Mouse (Mus musculus) heart, embryonic 14.5 days (tissue): ENCODE data around the gene Mrps5. TPM values are rescaled to one million over a fixed set of nuclear protein-coding genes. Genes with fewer than 3 reads are reported as not detected.

ENCODE experiments used
- ATAC-seq: fragments of 200-750 bp; cut with Nextera tagmentation; 2 replicates; pipeline ENCODE4 v1.8.0; 2017; ENCODE audit warnings: low read depth, moderate TSS enrichment; ENCODE audit not compliant: insufficient number of reproducible peaks, insufficient read depth, low FRiP score
- H3K27ac ChIP-seq, 2 experiments: fragments of 200-500 bp in 1 of 2; fragments of 300-500 bp in 1 of 2; sonication (generic) in 1 of 2; replicated peaks in 1 of 2; 2 replicates each; pipeline ENCODE4 v1.5.1; 2012 to 2014; ENCODE audit warnings: low read depth in 2 of 2, low read length in 2 of 2, control low read depth in 1 of 2, mild to moderate bottlenecking in 1 of 2, mixed read lengths in 1 of 2; ENCODE audit not compliant: control insufficient read depth in 1 of 2, insufficient read depth in 1 of 2
- H3K27me3 ChIP-seq: fragments of 300-500 bp; sonication (generic); 2 replicates; pipeline ENCODE4 v1.6.1; 2014; ENCODE audit warnings: mild to moderate bottlenecking, low read length, control low read depth; ENCODE audit not compliant: control insufficient read depth, insufficient read depth
- H3K36me3 ChIP-seq: fragments of 300-500 bp; sonication (generic); 2 replicates; pipeline ENCODE4 v1.6.1; 2014; ENCODE audit warnings: mild to moderate bottlenecking, control low read depth, low read length, mixed read lengths; ENCODE audit not compliant: control insufficient read depth, insufficient read depth
- H3K4me1 ChIP-seq, 2 experiments: fragments of 200-500 bp in 1 of 2; fragments of 300-500 bp in 1 of 2; sonication (generic) in 1 of 2; 2 replicates each; pipeline ENCODE4 v1.6.1; 2012 to 2014; ENCODE audit warnings: low read length in 2 of 2, control low read depth in 1 of 2, mixed read lengths in 1 of 2; ENCODE audit not compliant: control insufficient read depth in 2 of 2, insufficient read depth in 2 of 2
- H3K4me2 ChIP-seq: fragments of 300-500 bp; sonication (generic); 2 replicates; pipeline ENCODE4 v1.6.1; 2014; ENCODE audit warnings: mild to moderate bottlenecking, low read length
- H3K4me3 ChIP-seq, 2 experiments: fragments of 200-500 bp in 1 of 2; fragments of 300-500 bp in 1 of 2; sonication (generic) in 1 of 2; 2 replicates each; pipeline ENCODE4 v1.5.1; 2012 to 2014; ENCODE audit warnings: low read length in 2 of 2, mild to moderate bottlenecking in 2 of 2, control low read depth in 1 of 2, low read depth in 1 of 2, moderate library complexity in 1 of 2; ENCODE audit not compliant: control insufficient read depth in 1 of 2, insufficient read depth in 1 of 2
- H3K9ac ChIP-seq: fragments of 300-500 bp; sonication (generic); 2 replicates; pipeline ENCODE4 v1.6.1; 2014; ENCODE audit warnings: mild to moderate bottlenecking, low read length
- H3K9me3 ChIP-seq: fragments of 300-500 bp; sonication (generic); 2 replicates; pipeline ENCODE4 v1.6.1; 2016; ENCODE audit warnings: low read length, control low read depth; ENCODE audit not compliant: control insufficient read depth
- WGBS: fragments of 180-500 bp; shearing (Covaris S2); extraction: QIAGEN DNeasy Blood & Tissue Kit; methylation state at CpG from one replicate; pipeline ENCODE4 v1.1.7; 2014; 5-methylcytosine and 5-hydroxymethylcytosine counted together
- polyA plus RNA-seq: library from polyadenylated mRNA; unstranded; fragments of >200 nt; fragmentation: Nextera tagmentation; extraction: Ambion mirVana; gene quantifications from 2 replicates; pipeline ENCODE4 v1.2.1, GENCODE M21; 2014

Gene Mrps5
- polyA plus RNA-seq, 1 experiment from 2014 or later: 132 TPM

GRCm38 (mm10) chr2:127619311-127619710 is 32.3 kb downstream of the Mrps5 start:
- Histone ChIP-seq H3K4me2 (no peak overlapping the region), H3K4me3 (no peak overlapping the region), H3K27ac (no peak overlapping the region), H3K4me1 (no peaks in the 10 kb centered on the region), H3K36me3 (no peaks in the 10 kb centered on the region), H3K9me3 (no peaks in the 10 kb centered on the region), H3K9ac (no peak overlapping the region), H3K27me3 (no peaks in the 10 kb centered on the region; the same call in 1 of the 2 replicates)
- no peak for ATAC-seq
- WGBS: 75% methylated on average over 3 of the region's 3 CpGs

DNA sequence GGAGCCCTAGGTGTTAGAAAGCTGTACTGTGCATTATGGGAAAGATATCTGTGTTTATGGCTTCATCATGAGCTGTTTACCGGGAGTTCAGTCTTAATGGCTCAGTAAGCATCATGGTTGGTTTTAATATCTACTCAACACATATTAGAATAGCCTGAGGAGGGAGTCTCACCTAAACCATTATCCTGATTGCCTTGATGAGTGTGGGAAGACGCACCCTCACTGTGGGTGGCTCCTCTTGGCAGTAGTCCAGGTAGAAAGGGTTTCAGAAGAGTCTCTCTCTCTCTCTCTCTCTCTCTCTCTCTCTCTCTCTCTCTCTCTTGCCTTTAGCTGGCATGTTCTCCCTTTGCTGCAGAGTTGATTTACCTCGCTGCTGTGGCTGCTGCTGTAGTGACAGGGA is 35.0 kb downstream of the Mrps5 start:
- WGBS: 54% methylated on average over 3 of the region's 3 CpGs
- H3K27ac ChIP-seq: no peak overlapping the region
- no peaks in the 10 kb centered on the region; the same call in 1 of the 2 replicates for H3K27me3 ChIP-seq
- no peaks in the 10 kb centered on the region for H3K36me3 ChIP-seq
- H3K4me1 ChIP-seq: no peaks in the 10 kb centered on the region
- H3K4me3 ChIP-seq: no peak overlapping the region
- no peak for ATAC-seq
- H3K4me2 ChIP-seq: no peak overlapping the region
- H3K9ac ChIP-seq: no peak overlapping the region
- no peaks in the 10 kb centered on the region for H3K9me3 ChIP-seq

DNA sequence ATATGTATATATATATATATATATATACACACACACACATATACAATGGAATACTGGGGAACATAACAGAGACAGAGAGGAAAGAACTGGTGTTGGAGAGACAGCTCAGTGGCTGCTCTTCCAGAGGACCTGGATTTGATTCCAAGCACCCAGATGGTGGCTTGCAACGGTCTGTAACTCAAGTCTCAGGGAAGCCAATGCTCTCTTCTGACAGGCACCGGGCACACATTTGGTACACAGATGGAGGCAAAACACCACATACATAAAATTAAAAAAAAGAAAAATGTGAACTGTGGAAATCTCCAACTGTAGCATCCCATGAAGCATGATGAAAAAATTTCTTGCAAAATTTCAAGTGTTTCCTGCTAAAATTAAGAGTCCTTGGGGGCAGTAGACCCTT is 37.8 kb downstream of the Mrps5 start:
- Histone ChIP-seq H3K9me3 (no peaks in the 10 kb centered on the region), H3K4me3 (no peak overlapping the region), H3K4me1 (no peaks in the 10 kb centered on the region), H3K27ac (no peak overlapping the region), H3K9ac (no peak overlapping the region), H3K4me2 (no peak overlapping the region), H3K27me3 (no peaks in the 10 kb centered on the region; the same call in 1 of the 2 replicates), H3K36me3 (no peaks in the 10 kb centered on the region)
- WGBS: 86% methylated on average over 2 of the region's 2 CpGs
- ATAC-seq: no peak

DNA sequence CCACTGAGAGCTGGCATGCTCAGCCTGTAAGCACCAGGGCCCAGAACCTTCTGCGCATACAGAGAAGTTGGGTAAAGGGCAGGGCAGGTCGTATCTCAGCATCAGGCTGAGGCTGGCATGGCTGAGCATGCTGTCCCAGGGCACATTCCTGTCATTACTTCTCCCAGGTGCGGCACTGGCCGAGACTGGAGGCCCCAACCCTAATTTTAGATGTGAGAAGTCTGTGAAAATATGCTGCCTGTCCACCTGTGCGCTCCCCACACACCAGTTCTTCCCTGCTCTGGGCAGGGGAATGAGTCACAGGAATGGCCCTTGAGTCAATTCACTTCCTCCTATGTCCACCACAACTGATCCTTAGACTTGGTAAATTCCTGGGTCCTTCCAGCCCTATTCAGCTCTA is 38.6 kb downstream of the Mrps5 start:
- H3K9ac ChIP-seq: no peak overlapping the region
- no peak overlapping the region for H3K27ac ChIP-seq

GRCm38 (mm10) chr2:127627354-127627753 is 40.3 kb downstream of the Mrps5 start:
- Histone ChIP-seq H3K27me3 (no peaks in the 10 kb centered on the region), H3K27ac (no peak overlapping the region), H3K9ac (no peak overlapping the region), H3K9me3 (no peaks in the 10 kb centered on the region), H3K4me1 (no peaks in the 10 kb centered on the region), H3K36me3 (no peaks in the 10 kb centered on the region), H3K4me3 (no peak overlapping the region), H3K4me2 (no peak overlapping the region)
- 63% methylated on average over 6 of the region's 6 CpGs for WGBS
- no peak for ATAC-seq

More for the DNA sequence above, 38.6 kb downstream of the Mrps5 start:
- no peaks in the 10 kb centered on the region for H3K36me3 ChIP-seq
- no peak for ATAC-seq
- H3K4me3 ChIP-seq: no peak overlapping the region
- H3K4me2 ChIP-seq: no peak overlapping the region
- no peaks in the 10 kb centered on the region; the same call in 1 of the 2 replicates for H3K27me3 ChIP-seq
- H3K4me1 ChIP-seq: no peaks in the 10 kb centered on the region
- WGBS: 58% methylated on average over 5 of the region's 5 CpGs
- no peaks in the 10 kb centered on the region for H3K9me3 ChIP-seq

DNA sequence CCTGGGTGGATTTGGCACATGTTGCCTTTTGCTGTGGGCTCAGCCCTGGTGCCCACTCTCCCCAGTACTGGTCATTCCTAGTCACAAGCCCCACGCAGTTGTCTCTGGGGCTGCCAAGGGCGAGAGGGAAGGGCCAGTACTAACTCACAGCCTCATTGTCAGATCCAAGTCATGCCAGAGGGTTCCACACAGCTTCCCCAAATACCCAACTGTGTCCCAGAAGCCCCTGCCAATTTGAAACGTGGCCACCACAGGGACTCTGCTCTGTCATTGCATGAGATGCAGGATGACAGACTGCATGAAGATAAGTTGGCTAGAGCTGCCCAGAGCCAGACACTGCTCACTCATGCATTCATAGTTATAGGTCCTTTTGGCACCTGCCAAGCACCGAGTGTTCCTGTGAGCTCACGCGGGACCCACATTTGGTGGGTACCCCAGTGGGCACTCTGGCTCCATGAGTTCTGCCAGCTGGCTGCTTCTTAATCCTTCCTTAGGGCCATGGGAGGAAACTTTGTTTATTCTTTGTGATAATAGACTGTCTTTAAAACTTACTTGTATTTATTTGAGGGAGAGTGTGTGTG is 41.1 kb downstream of the Mrps5 start:
- no peak overlapping the region for H3K27ac ChIP-seq
- H3K36me3 ChIP-seq: no peaks in the 10 kb centered on the region
- H3K9ac ChIP-seq: no peak overlapping the region
- H3K4me3 ChIP-seq: no peak overlapping the region
- H3K27me3 ChIP-seq: no peaks in the 10 kb centered on the region
- no peaks in the 10 kb centered on the region for H3K4me1 ChIP-seq
- 71% methylated on average over 6 of the region's 6 CpGs for WGBS
- no peaks in the 10 kb centered on the region for H3K9me3 ChIP-seq
- H3K4me2 ChIP-seq: no peak overlapping the region
- no peak for ATAC-seq

GRCm38 (mm10) chr2:127632601-127633000 is 45.6 kb downstream of the Mrps5 start:
- no peak overlapping the region for H3K9ac ChIP-seq
- H3K4me1 ChIP-seq: no peaks in the 10 kb centered on the region
- no peak overlapping the region for H3K4me2 ChIP-seq
- 54% methylated on average over 2 of the region's 2 CpGs for WGBS
- no peaks in the 10 kb centered on the region for H3K36me3 ChIP-seq
- no peaks in the 10 kb centered on the region for H3K9me3 ChIP-seq
- H3K27ac ChIP-seq: no peak overlapping the region
- no peak for ATAC-seq
- H3K27me3 ChIP-seq: no peaks in the 10 kb centered on the region
- H3K4me3 ChIP-seq: no peak overlapping the region

DNA sequence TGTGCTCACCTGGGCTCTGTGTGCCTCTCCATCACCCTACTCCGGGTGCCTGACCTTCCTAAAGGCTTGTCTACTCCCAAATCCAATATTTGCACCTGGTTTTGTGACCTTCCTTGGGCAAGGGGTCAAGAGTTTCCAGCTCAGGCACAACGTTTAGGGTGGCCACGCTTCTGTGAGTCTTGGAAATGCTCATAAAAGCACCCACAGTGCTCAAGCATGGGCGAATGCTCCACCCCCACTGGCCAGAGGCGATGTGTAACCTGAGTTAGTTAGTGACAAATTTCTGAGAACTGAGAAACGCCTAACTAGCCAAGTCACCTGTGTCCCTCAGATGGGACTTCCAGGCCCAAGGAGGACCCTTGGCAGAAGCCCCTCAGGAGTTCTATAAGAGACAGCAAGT is 48.6 kb downstream of the Mrps5 start:
- WGBS: 61% methylated on average over 6 of the region's 6 CpGs
- no peaks in the 10 kb centered on the region for H3K4me1 ChIP-seq
- H3K36me3 ChIP-seq: no peaks in the 10 kb centered on the region
- H3K27me3 ChIP-seq: no peaks in the 10 kb centered on the region
- H3K27ac ChIP-seq: no peak overlapping the region
- H3K4me3 ChIP-seq: no peak overlapping the region
- no peak for ATAC-seq
- H3K9ac ChIP-seq: no peak overlapping the region
- H3K9me3 ChIP-seq: no peaks in the 10 kb centered on the region
- no peak overlapping the region for H3K4me2 ChIP-seq
